Mouse (Mus musculus) liver, postnatal 0 days (tissue): ENCODE measurements around the gene Adam8. TPM values are rescaled to one million over a fixed set of nuclear protein-coding genes. Genes with fewer than 3 reads are reported as not detected.
A peak's percentile ranks its signal among the peaks of the same experiment; 100 is the strongest.

Source experiments
- ATAC-seq: fragments of 200-750 bp; cut with Nextera tagmentation; 2 replicates; pipeline ENCODE4 v1.8.0; 2017; ENCODE audit warnings: mild to moderate bottlenecking, moderate library complexity
- DNase-seq: peaks from one replicate; pipeline ENCODE4 v3.0.0-alpha.2; 2016
- H3K27ac ChIP-seq: fragments of 300-500 bp; sonication (generic); 2 replicates; pipeline ENCODE4 v1.5.1; 2014; ENCODE audit warnings: antibody characterized with exemption, moderate library complexity, mild to moderate bottlenecking, low read depth
- H3K27me3 ChIP-seq: fragments of 300-500 bp; sonication (generic); 2 replicates; pipeline ENCODE4 v1.6.1; 2014; ENCODE audit warnings: low read length, control low read depth, mixed read lengths; ENCODE audit not compliant: insufficient read depth
- H3K36me3 ChIP-seq: fragments of 300-500 bp; sonication (generic); replicated peaks from 2 replicates; pipeline ENCODE4 v1.6.1; 2014; ENCODE audit warnings: mild to moderate bottlenecking, control low read depth, low read length, moderate library complexity, mixed read lengths; ENCODE audit not compliant: insufficient read depth
- H3K4me1 ChIP-seq: fragments of 300-500 bp; sonication (generic); 2 replicates; pipeline ENCODE4 v1.6.1; 2014; ENCODE audit warnings: antibody characterized with exemption, mild to moderate bottlenecking, control low read depth; ENCODE audit not compliant: insufficient read depth
- H3K4me2 ChIP-seq: fragments of 300-500 bp; sonication (generic); 2 replicates; pipeline ENCODE4 v1.6.1; 2014; ENCODE audit warnings: low read depth, mild to moderate bottlenecking, low read length, moderate library complexity, mixed read lengths
- H3K4me3 ChIP-seq: fragments of 300-500 bp; sonication (generic); 2 replicates; pipeline ENCODE4 v1.5.1; 2014; ENCODE audit warnings: low read depth, low read length
- H3K9ac ChIP-seq: fragments of 300-500 bp; sonication (generic); replicated peaks from 2 replicates; pipeline ENCODE4 v1.6.1; 2014; ENCODE audit warnings: mild to moderate bottlenecking, moderate library complexity
- H3K9me3 ChIP-seq: fragments of 300-500 bp; sonication (generic); 2 replicates; pipeline ENCODE4 v1.6.1; 2016; ENCODE audit warnings: mild to moderate bottlenecking, control low read depth, low read length, mixed read lengths
- CTCF ChIP-seq: sonication (generic); IDR thresholded peaks from 2 replicates; pipeline ENCODE4 v1.5.1; 2016; ENCODE audit warnings: antibody characterized with exemption, low read depth
- EP300 ChIP-seq: IDR thresholded peaks from 2 replicates; pipeline ENCODE4 v1.6.1; 2016; ENCODE audit warnings: antibody characterized with exemption, low read depth, mild to moderate bottlenecking
- WGBS: fragments of 180-500 bp; shearing (Covaris S2); extraction: QIAGEN DNeasy Blood & Tissue Kit; methylation state at CpG from one replicate; pipeline ENCODE4 v1.1.7; 2014; ENCODE audit not compliant: insufficient replicate concordance; 5-methylcytosine and 5-hydroxymethylcytosine counted together
- polyA plus RNA-seq: library from polyadenylated mRNA; unstranded; fragments of >200 nt; fragmentation: Nextera tagmentation; extraction: Ambion mirVana; gene quantifications from 2 replicates; pipeline ENCODE4 v1.2.1, GENCODE M21; 2015

Adam8 gene
- polyA plus RNA-seq, 1 experiment from 2014 or later, result 1.8 TPM

GRCm38 (mm10) chr7:139968428-139968827, 23.9 kb downstream of the Adam8 start:
- Histone ChIP-seq H3K9ac (no peak overlapping the region), H3K4me2 (no peak overlapping the region), H3K36me3 (no peaks in the 10 kb centered on the region), H3K27ac (no peak overlapping the region), H3K4me3 (no peak overlapping the region), H3K9me3 (no peaks in the 10 kb centered on the region), H3K4me1 (no peaks in the 10 kb centered on the region), H3K27me3 (0 out of 2 replicates have a peak, but pooled peaks cover 2% of the 10 kb centered on the region)
- no peak for DNase-seq
- WGBS, result 63% methylated on average over 5 of the region's 5 CpGs
- ATAC-seq, result no peak
- TF ChIP-seq EP300 (no peak), CTCF (no peak)

DNA sequence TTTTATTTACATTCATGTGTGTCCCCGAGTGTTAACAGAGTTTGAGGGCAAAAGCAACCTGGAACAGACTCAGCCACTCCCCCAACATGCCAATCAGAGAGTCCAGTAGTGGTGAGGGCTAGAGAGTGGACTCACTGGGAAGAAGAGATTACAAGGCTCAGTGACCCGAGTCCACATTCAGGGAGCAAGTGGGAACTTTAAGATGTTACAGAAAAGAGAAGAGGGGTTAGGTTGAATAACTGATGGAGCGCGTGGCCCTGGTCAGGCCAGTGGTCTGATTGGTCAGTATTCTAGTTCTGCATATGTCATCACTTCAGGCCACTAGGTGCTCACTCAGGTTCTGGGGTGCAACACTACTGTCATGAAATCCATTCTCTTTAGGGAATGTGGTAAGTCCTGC, 25.2 kb downstream of the Adam8 start:
- WGBS, result 39% methylated on average over 4 of the region's 4 CpGs
- Histone ChIP-seq H3K27ac (no peak overlapping the region), H3K36me3 (no peaks in the 10 kb centered on the region), H3K4me1 (no peaks in the 10 kb centered on the region), H3K9ac (no peak overlapping the region), H3K9me3 (no peaks in the 10 kb centered on the region), H3K27me3 (0 out of 2 replicates have a peak, but pooled peaks cover 2% of the 10 kb centered on the region), H3K4me2 (no peak overlapping the region), H3K4me3 (no peak overlapping the region)
- DNase-seq, result no peak
- TF ChIP-seq EP300 (no peak), CTCF (no peak)
- ATAC-seq, result no peak

GRCm38 (mm10) chr7:139963814-139964213, 28.5 kb downstream of the Adam8 start:
- no peaks in the 10 kb centered on the region for H3K4me1 ChIP-seq
- no peak overlapping the region for H3K4me2 ChIP-seq
- no peak overlapping the region for H3K27ac ChIP-seq
- H3K9ac ChIP-seq, result no peak overlapping the region
- H3K9me3 ChIP-seq, result no peaks in the 10 kb centered on the region
- WGBS, result 58% methylated on average over 4 of the region's 4 CpGs
- H3K27me3 ChIP-seq, result 0 out of 2 replicates have a peak, but pooled peaks cover 2% of the 10 kb centered on the region
- ATAC-seq (no peak), DNase-seq (no peak)
- H3K4me3 ChIP-seq, result no peak overlapping the region
- TF ChIP-seq EP300 (no peak), CTCF (no peak)
- no peaks in the 10 kb centered on the region for H3K36me3 ChIP-seq

DNA sequence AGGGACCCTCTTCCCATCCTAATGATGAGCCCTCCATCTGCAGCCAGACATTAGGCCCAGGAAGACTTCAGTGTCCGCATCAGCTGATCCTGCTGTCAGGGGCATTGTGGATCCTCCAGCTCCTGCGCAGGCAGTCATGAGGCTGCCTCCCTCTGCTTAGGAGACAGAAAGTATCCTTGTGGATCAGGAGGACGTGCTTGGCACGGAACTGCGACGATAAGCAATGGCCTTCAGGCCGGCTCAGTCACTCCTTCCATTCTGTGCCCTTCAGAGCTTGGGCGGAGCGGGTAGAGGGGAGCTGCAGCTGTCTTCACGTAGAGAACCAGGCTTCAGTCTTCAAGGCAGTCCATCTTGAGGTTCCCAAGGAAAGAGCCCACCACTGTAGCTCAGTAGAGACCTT, 31.2 kb downstream of the Adam8 start:
- no peak overlapping the region for H3K9ac ChIP-seq
- no peak overlapping the region for H3K27ac ChIP-seq
- no peak overlapping the region for H3K4me2 ChIP-seq
- no peaks in the 10 kb centered on the region for H3K27me3 ChIP-seq
- 85% methylated on average over 10 of the region's 10 CpGs for WGBS
- no peaks in the 10 kb centered on the region for H3K9me3 ChIP-seq
- no peaks in the 10 kb centered on the region for H3K4me1 ChIP-seq
- no peak overlapping the region for H3K4me3 ChIP-seq
- no peaks in the 10 kb centered on the region for H3K36me3 ChIP-seq
- ATAC-seq, result no peak
- TF ChIP-seq EP300, result no peak
- TF ChIP-seq CTCF, result no peak
- no peak for DNase-seq

- H3K27me3 ChIP-seq, result no peaks in the 10 kb centered on the region
- no peak overlapping the region for H3K4me2 ChIP-seq
- no peaks in the 10 kb centered on the region for H3K9me3 ChIP-seq
- TF ChIP-seq EP300 (no peak), CTCF (no peak)
- H3K36me3 ChIP-seq, result no peaks in the 10 kb centered on the region
- ATAC-seq, result no peak
- no peak overlapping the region for H3K4me3 ChIP-seq
- no peaks in the 10 kb centered on the region for H3K4me1 ChIP-seq
- no peak overlapping the region for H3K9ac ChIP-seq
- 41% methylated on average over 11 of the region's 11 CpGs for WGBS
- DNase-seq, result no peak
- H3K27ac ChIP-seq, result no peak overlapping the region
These were observed 34.4 kb downstream of the Adam8 start for GRCm38 (mm10) chr7:139957958-139958357.

DNA sequence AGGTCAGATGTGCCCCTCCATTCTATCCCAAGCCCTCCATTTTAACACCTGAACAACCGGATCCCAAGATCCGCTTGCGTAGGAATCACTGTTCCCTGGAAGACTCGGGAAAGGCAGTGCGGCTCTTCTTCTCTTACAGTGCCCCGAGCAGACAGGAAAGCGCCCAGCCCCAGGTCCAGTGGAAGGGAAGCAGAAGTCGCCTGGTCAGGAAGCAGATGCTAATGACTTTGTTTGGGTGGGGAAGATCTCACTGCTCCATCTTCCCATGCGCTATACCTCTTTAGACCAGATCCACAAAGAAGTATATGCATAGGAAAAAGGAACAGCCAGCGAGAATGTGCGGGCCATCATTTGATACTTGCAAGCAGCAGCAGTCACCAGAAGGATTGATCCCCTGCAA, 34.9 kb downstream of the Adam8 start:
- Histone ChIP-seq H3K4me2 (peak overlapping the region; percentile 6; the same call in 1 of the 2 replicates), H3K27me3 (no peaks in the 10 kb centered on the region), H3K27ac (no peak overlapping the region), H3K36me3 (no peaks in the 10 kb centered on the region), H3K9ac (no peak overlapping the region), H3K4me3 (no peak overlapping the region), H3K9me3 (no peaks in the 10 kb centered on the region), H3K4me1 (no peaks in the 10 kb centered on the region)
- 30% methylated on average over 11 of the region's 11 CpGs for WGBS
- no peak for TF ChIP-seq EP300
- TF ChIP-seq CTCF, result no peak
- ATAC-seq (no peak), DNase-seq (no peak)

- Histone ChIP-seq H3K4me3 (no peak overlapping the region), H3K4me2 (no peak overlapping the region), H3K27ac (no peak overlapping the region), H3K36me3 (no peaks in the 10 kb centered on the region), H3K9ac (no peak overlapping the region), H3K27me3 (no peaks in the 10 kb centered on the region), H3K4me1 (no peaks in the 10 kb centered on the region; the same call in 1 of the 2 replicates), H3K9me3 (no peaks in the 10 kb centered on the region)
- DNase-seq (no peak), ATAC-seq (no peak)
- TF ChIP-seq CTCF, result no peak
- TF ChIP-seq EP300, result no peak
- WGBS, result 71% methylated on average over 3 of the region's 3 CpGs
These were observed 35.7 kb downstream of the Adam8 start for GRCm38 (mm10) chr7:139956658-139957057.
